Mouse (Mus musculus): ENCODE data around the gene Scml4. TPM values are rescaled to one million over a fixed set of nuclear protein-coding genes. Genes with fewer than 3 reads are reported as not detected.

The Scml4 gene
- polyA plus RNA-seq, 1 experiment from 2014 or later: 0.16 TPM

DNA sequence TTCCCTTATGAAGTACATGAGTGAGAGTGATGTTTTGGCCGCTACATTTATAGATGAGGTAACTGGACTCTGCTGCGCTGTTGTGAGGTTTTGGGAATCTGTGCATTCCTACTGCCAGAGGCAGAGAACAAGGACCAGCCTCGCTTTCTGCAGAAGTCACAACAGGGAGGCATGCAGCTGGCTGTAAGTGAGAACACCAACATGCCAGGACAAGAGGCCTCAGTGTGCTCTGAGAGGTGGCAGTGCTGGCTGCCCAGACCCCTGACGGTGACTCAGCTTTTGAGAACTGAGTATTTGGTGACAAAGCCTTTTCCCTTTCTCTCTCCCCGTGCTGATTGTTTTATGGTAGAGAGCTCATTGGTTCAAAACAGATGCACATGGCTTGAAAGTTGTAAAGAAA, 4.5 kb downstream of the Scml4 start:
- no peaks in the 10 kb centered on the region for H3K27me3 ChIP-seq (ENCODE audit: low read depth, poor library complexity, severe bottlenecking)
- no peaks in the 10 kb centered on the region for H3K9me3 ChIP-seq (replicated peaks)
- no peaks in the 10 kb centered on the region for H3K36me3 ChIP-seq
- peak overlapping the region; percentile 72; the same call in 1 of the 2 replicates for H3K27ac ChIP-seq
- no peak overlapping the region for H3K4me3 ChIP-seq
- WGBS: 41% methylated on average over 5 of the region's 5 CpGs
- peak; percentile 43 for DNase-seq (ENCODE audit: low spot score)
- H3K4me1 ChIP-seq: peaks cover 53% of the 10 kb centered on the region

DNA sequence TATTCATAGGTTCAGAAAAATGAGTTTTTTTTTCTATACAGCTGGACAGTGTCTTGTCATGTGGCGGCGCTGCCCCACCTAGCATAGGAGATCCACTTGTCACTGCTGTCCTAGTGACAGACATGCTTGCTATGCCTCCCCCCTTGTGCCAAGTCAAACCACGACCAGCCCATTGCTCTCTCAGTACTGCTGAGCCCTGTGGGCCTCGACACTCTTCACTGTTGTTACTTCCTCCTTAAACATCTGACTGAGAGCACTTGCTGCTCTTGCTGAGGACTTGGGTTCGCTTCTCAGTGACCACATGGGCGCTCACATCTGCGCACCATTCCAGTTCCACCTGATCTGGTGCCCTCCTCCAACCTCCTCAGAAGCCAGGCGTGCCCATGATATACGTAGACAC, 8.2 kb downstream of the Scml4 start:
- WGBS: 91% methylated on average over 9 of the region's 9 CpGs
- no peaks in the 10 kb centered on the region for H3K27me3 ChIP-seq (ENCODE audit: low read depth, poor library complexity, severe bottlenecking)

DNA sequence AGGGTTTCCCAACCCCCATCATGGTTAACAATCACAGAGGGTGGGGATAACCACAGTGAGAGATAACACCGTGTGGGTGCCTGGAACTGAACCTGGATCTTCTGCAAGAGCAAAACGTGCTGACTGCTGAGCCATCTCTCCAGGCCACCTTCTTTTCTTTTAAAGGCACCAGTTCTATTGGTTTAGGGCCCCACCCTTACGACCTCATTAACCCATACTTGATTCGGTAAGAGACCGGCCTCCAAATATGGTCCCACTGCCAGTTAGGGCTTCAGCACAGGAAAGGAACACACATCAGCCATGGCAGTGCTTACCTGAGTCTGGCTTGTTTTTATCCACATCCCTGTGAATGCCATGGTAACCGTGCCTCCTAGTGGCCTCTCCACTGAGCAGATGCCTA, 9.3 kb downstream of the Scml4 start:
- H3K27me3 ChIP-seq (ENCODE audit: low read depth, poor library complexity, severe bottlenecking): no peaks in the 10 kb centered on the region
- H3K36me3 ChIP-seq: no peaks in the 10 kb centered on the region
- 75% methylated on average over 6 of the region's 6 CpGs for WGBS

More for the DNA sequence above, 8.2 kb downstream of the Scml4 start:
- Histone ChIP-seq H3K4me1 (peaks cover 34% of the 10 kb centered on the region), H3K27ac (no peak overlapping the region), H3K36me3 (no peaks in the 10 kb centered on the region), H3K4me3 (no peak overlapping the region), H3K9me3 (replicated peaks) (no peaks in the 10 kb centered on the region)
- DNase-seq (ENCODE audit: low spot score): no peak

DNA sequence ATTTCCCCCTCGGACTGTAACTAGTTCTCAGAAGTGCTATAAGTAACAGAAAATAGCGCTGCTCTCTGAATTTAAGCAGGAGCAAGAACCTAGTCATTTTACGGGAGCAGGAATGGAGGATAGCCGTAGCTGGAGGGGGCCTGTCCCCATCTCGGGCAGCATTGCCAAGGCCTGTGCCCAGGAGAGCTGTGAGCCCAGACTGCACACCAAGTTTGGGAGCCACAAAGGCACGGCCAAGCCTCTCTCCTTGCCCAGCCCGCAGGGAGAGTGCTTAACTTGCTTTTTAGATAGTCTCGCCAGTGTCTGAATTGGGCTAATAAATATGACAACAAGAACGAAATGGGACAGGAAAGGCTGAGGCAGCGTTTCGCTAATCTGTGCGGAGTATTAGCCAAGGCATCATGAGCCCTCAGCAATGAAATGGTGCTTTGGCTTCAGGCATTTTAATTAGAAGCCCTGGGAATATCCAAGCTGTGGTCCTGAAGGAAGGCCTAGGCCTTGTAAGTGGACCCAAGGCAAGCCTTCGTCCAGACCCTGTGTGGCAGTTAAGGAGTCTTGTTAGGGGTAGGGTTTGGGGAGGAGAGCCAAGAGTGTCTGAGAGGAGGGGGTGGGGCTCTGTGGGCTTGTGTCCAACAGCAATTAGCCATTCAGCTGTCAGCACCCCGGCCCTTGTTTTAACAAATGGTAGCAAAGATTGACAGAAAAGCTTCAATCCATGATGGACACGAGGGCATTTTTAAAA, 12.3 kb downstream of the Scml4 start:
- no peak for DNase-seq (ENCODE audit: low spot score)
- no peaks in the 10 kb centered on the region for H3K9me3 ChIP-seq (replicated peaks)
- peak overlapping the region; percentile 64 for H3K27ac ChIP-seq
- H3K27me3 ChIP-seq (ENCODE audit: low read depth, poor library complexity, severe bottlenecking): no peaks in the 10 kb centered on the region
- peaks cover 14% of the 10 kb centered on the region for H3K4me1 ChIP-seq
- H3K36me3 ChIP-seq: no peaks in the 10 kb centered on the region
- H3K4me3 ChIP-seq: no peak overlapping the region
- 63% methylated on average over 15 of the region's 15 CpGs for WGBS

More for the DNA sequence above, 9.3 kb downstream of the Scml4 start:
- Histone ChIP-seq H3K9me3 (replicated peaks) (no peaks in the 10 kb centered on the region), H3K4me3 (no peak overlapping the region), H3K4me1 (peaks cover 24% of the 10 kb centered on the region), H3K27ac (no peak overlapping the region)
- no peak for DNase-seq (ENCODE audit: low spot score)

DNA sequence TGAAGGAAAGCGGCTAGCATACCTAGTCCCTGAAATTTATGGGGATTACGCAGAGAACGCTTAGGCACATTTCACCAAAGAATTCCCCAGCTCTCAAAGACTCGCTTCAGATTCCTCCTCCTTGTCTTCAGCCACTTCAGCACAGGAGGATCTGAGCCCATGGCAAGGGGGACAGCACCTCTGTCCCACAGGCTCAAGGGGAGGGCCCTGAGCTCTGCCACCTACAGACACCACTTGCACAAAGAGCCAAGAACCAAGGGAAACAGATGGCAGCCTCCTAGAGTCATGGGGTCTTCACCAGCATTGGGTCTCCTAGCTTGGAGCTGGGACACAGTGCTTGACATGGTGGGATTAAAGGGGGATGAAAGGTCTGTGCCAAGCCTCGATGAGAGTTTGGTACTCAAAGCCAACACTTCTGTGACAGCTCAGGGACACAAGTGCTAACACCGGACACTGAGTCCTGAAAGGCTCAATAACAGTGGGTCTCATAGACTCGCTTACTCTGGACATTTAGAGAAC, 13.0 kb downstream of the Scml4 start:
- Histone ChIP-seq H3K4me3 (no peak overlapping the region), H3K27me3 (ENCODE audit: low read depth, poor library complexity, severe bottlenecking) (no peaks in the 10 kb centered on the region), H3K36me3 (no peaks in the 10 kb centered on the region), H3K4me1 (peaks cover 14% of the 10 kb centered on the region), H3K27ac (no peak overlapping the region), H3K9me3 (replicated peaks) (no peaks in the 10 kb centered on the region)
- no peak for DNase-seq (ENCODE audit: low spot score)
- WGBS: 86% methylated on average over 7 of the region's 7 CpGs

DNA sequence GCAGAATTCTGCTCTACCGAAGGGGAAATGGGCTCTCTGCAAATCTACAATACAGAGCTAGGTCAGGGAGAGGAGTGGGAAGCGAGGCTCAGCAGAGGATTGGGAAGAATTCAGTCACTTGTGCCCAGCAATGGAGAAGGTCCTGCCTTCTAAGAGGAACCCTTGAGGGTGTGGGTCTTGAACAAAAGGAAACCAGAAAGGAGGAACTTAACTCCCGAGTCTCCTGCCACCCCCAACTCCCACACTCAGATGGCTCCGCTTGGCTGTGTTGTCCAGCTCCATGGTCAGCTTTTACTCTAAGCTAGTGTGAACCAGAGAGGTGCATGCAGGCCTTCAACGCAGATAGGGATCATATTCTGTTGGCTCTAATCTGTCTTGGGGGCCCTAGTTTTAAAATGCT, 16.0 kb downstream of the Scml4 start:
- WGBS: 81% methylated on average over 5 of the region's 5 CpGs
- H3K4me3 ChIP-seq: no peak overlapping the region
- no peaks in the 10 kb centered on the region for H3K9me3 ChIP-seq (replicated peaks)
- H3K27ac ChIP-seq: no peak overlapping the region
- H3K27me3 ChIP-seq (ENCODE audit: low read depth, poor library complexity, severe bottlenecking): no peaks in the 10 kb centered on the region
- H3K4me1 ChIP-seq: peaks cover 20% of the 10 kb centered on the region
- no peak for DNase-seq (ENCODE audit: low spot score)
- H3K36me3 ChIP-seq: no peaks in the 10 kb centered on the region

DNA sequence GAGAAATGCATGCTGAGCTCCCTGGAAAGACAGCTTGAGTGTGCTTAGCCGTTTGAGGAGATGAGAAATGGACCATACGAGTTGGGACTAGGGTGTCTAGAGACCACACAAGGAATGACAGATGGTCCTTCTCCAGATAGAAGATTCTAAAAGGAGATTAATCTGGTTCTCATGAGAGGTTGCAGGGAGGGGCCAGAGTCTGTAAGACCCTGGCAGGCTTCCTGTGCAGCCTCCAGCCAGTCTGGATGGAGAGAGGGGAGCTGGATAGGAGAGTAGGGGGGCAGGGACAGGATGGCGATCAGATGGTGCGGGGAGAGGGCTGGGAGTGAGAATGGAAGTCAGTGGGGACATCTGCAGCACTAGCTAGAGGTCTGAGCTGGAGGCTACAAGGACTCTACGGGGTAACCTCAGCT, 19.1 kb downstream of the Scml4 start:
- no peaks in the 10 kb centered on the region for H3K27me3 ChIP-seq (ENCODE audit: low read depth, poor library complexity, severe bottlenecking)
- no peak overlapping the region for H3K4me3 ChIP-seq
- H3K4me1 ChIP-seq: peaks cover 5% of the 10 kb centered on the region; the same call in 1 of the 2 replicates
- 80% methylated on average over 5 of the region's 5 CpGs for WGBS
- no peaks in the 10 kb centered on the region for H3K36me3 ChIP-seq
- no peak for DNase-seq (ENCODE audit: low spot score)
- no peak overlapping the region for H3K27ac ChIP-seq
- no peaks in the 10 kb centered on the region for H3K9me3 ChIP-seq (replicated peaks)

DNA sequence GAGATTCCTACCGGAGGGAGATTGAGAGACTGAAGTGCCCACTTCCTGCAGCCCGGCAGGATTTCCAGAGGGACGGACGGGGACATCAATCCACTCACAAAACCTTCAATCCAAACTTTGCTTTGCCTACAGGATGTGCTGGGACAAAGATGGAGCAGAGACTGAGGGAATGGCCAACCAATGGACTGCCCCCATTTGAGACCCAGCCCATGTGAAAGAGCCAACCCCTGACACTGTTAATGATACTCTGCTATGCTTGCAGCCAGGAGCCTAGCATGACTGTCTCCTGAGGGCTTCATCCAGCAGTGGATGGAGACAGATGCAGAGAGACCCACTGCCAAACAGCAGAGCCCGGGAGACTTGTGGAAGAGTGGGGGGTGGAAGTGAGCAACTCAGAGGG, 19.5 kb downstream of the Scml4 start:
- WGBS: 83% methylated on average over 5 of the region's 5 CpGs
- peaks cover 5% of the 10 kb centered on the region; the same call in 1 of the 2 replicates for H3K4me1 ChIP-seq
- no peaks in the 10 kb centered on the region for H3K27me3 ChIP-seq (ENCODE audit: low read depth, poor library complexity, severe bottlenecking)
- no peak overlapping the region for H3K4me3 ChIP-seq
- H3K9me3 ChIP-seq (replicated peaks): no peaks in the 10 kb centered on the region
- DNase-seq (ENCODE audit: low spot score): no peak
- no peak overlapping the region for H3K27ac ChIP-seq
- H3K36me3 ChIP-seq: no peaks in the 10 kb centered on the region

DNA sequence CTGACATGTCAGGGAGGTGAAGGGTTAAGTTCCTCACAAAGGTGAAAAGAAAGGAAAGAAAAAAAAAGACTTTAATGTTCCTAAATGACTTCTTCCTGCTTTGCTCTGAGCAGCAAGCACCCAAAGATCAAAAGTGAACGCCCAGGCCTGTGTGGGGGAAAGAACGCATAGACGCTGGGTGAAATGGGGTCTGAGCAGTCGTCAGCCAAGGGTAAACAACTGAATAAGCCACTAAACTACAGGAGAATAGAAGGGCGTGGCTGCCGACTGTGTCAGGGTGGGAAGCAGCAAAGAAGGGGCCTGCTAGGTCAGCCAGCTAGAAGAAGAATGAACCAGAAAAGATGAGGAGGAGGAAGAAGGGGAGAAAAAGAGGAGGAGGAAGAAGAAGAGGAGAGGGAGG, 26.9 kb downstream of the Scml4 start:
- WGBS: 14% methylated on average over 6 of the region's 6 CpGs
- Histone ChIP-seq H3K9me3 (replicated peaks) (no peaks in the 10 kb centered on the region), H3K4me3 (no peak overlapping the region), H3K36me3 (no peaks in the 10 kb centered on the region), H3K4me1 (peaks cover 10% of the 10 kb centered on the region), H3K27me3 (ENCODE audit: low read depth, poor library complexity, severe bottlenecking) (no peaks in the 10 kb centered on the region), H3K27ac (no peak overlapping the region; the same call in 1 of the 2 replicates)
- no peak for DNase-seq (ENCODE audit: low spot score)

DNA sequence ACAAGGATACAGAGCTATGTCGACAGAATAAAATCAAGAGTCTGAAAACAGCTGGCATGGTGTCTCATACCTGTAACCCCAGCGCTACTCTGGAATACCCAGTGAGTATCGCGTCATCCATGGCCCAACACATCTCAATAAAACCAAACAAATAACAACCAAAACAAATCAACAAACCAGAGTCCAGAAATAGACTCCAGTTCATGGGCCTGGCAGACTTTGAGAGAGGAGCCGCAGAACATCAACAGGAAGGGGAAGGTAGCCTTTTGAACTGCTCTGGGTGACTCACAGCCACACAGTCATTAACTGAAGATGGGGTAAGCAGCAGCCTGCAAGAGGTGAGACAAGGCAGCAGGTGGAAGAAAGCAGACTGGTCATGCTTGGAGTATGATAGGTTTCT, 28.1 kb downstream of the Scml4 start:
- DNase-seq (ENCODE audit: low spot score): no peak
- no peak overlapping the region for H3K4me3 ChIP-seq
- H3K36me3 ChIP-seq: no peaks in the 10 kb centered on the region
- H3K27ac ChIP-seq: no peak overlapping the region
- H3K9me3 ChIP-seq (replicated peaks): no peaks in the 10 kb centered on the region
- 78% methylated on average over 5 of the region's 5 CpGs for WGBS
- H3K4me1 ChIP-seq: peaks cover 10% of the 10 kb centered on the region
- H3K27me3 ChIP-seq (ENCODE audit: low read depth, poor library complexity, severe bottlenecking): no peaks in the 10 kb centered on the region

DNA sequence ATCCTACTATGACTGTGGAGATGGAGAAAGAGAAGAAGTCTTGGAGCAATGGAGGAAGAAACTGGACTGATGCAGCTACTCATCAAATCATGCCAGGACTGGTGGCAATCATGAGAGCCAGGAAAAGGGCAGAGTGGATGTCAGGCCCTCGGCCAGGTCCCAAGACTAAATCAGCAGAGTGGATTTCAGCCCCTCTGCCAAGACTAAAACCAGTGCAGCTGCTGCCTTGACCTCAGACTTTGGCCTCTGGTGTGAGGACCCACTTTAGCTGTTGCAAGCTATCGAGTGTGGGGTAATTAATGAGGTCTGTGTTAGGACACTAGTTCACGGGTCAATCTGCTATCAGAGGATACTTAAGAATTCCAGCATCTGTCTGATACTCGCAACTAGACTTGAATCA, 30.2 kb downstream of the Scml4 start:
- Histone ChIP-seq H3K27ac (no peak overlapping the region), H3K27me3 (ENCODE audit: low read depth, poor library complexity, severe bottlenecking) (no peaks in the 10 kb centered on the region), H3K36me3 (no peaks in the 10 kb centered on the region), H3K4me3 (no peak overlapping the region), H3K9me3 (replicated peaks) (no peaks in the 10 kb centered on the region), H3K4me1 (peaks cover 10% of the 10 kb centered on the region)
- no peak for DNase-seq (ENCODE audit: low spot score)
- WGBS: 55% methylated on average over 4 of the region's 4 CpGs

DNA sequence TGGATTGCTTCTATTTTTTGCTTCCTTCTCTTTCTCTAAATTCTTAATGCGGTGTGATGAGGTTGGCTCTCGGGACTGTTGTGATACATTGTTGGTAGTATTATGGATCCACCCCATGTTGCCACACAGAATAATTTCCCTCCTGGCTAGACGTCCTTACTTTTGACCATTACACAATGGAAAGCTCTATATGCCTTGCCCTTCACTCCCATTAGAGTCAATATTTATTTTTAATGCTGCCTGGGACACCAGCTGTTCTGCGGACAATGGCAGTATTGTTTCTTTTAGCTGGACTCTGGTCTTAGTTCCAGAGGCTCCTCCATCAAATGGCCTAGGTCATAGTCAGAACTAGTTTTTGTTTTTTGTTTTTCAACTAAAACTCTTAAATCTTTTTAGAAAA, 32.1 kb downstream of the Scml4 start:
- Histone ChIP-seq H3K4me3 (no peak overlapping the region), H3K4me1 (peaks cover 4% of the 10 kb centered on the region), H3K9me3 (replicated peaks) (no peaks in the 10 kb centered on the region), H3K27ac (no peak overlapping the region), H3K27me3 (ENCODE audit: low read depth, poor library complexity, severe bottlenecking) (no peaks in the 10 kb centered on the region), H3K36me3 (no peaks in the 10 kb centered on the region)
- no peak for DNase-seq (ENCODE audit: low spot score)
- WGBS: 92% methylated on average over 4 of the region's 4 CpGs

DNA sequence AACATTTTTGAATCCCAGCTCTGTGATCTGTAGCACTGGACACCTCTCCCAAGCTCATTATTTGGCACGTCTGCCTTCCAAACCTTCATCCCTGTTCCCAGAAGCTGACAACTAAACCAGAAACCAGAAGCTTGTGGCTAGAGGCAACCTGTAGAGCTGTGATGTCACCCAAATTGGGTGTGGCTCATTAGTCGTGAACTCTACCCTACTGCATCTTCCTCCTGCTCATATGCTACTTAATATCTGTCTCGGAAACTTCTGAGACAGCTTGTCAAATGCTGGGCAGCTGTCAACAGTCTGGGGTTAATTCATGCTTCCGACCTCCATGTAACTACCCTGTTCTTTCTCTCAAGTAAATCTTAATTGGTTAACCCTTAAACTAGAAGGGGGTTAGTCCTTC, 32.8 kb downstream of the Scml4 start:
- Histone ChIP-seq H3K9me3 (replicated peaks) (no peaks in the 10 kb centered on the region), H3K27ac (no peak overlapping the region; the same call in 1 of the 2 replicates), H3K4me1 (0 out of 2 replicates have a peak, but pooled peaks cover 3% of the 10 kb centered on the region), H3K27me3 (ENCODE audit: low read depth, poor library complexity, severe bottlenecking) (0 out of 2 replicates have a peak, but pooled peaks cover 3% of the 10 kb centered on the region), H3K4me3 (no peak overlapping the region), H3K36me3 (no peaks in the 10 kb centered on the region)
- DNase-seq (ENCODE audit: low spot score): no peak
- 75% methylated on average over 4 of the region's 4 CpGs for WGBS
